Mouse (Mus musculus) intestine, embryonic 16.5 days (tissue): ENCODE data around the gene Lpin2. TPM values are rescaled to one million over a fixed set of nuclear protein-coding genes. Genes with fewer than 3 reads are reported as not detected.
A peak's percentile ranks its signal among the peaks of the same experiment; 100 is the strongest.

ENCODE experiments used
- ATAC-seq: fragments of 200-750 bp; cut with Nextera tagmentation; 2 replicates; pipeline ENCODE4 v1.8.0; 2017; ENCODE audit warnings: moderate TSS enrichment, moderate library complexity
- H3K27ac ChIP-seq: fragments of 300-500 bp; sonication (generic); 2 replicates; pipeline ENCODE4 v1.5.1; 2014; ENCODE audit warnings: mild to moderate bottlenecking, low read length
- H3K27me3 ChIP-seq: fragments of 300-500 bp; sonication (generic); replicated peaks from 2 replicates; pipeline ENCODE4 v1.6.1; 2014; ENCODE audit warnings: low read length, control low read depth, mixed read lengths; ENCODE audit not compliant: control insufficient read depth, insufficient read depth
- H3K36me3 ChIP-seq: fragments of 300-500 bp; sonication (generic); 2 replicates; pipeline ENCODE4 v1.6.1; 2014; ENCODE audit warnings: low read length, control low read depth; ENCODE audit not compliant: control insufficient read depth, insufficient read depth
- H3K4me1 ChIP-seq: fragments of 300-500 bp; sonication (generic); 2 replicates; pipeline ENCODE4 v1.6.1; 2014; ENCODE audit warnings: low read length, control low read depth, mixed read lengths; ENCODE audit not compliant: control insufficient read depth, insufficient read depth
- H3K4me2 ChIP-seq: fragments of 300-500 bp; sonication (generic); 2 replicates; pipeline ENCODE4 v1.6.1; 2014; ENCODE audit warnings: low read depth, low read length, control low read depth
- H3K4me3 ChIP-seq: fragments of 300-500 bp; sonication (generic); 2 replicates; pipeline ENCODE4 v1.5.1; 2014; ENCODE audit warnings: mild to moderate bottlenecking, low read length
- H3K9ac ChIP-seq: fragments of 300-500 bp; sonication (generic); 2 replicates; pipeline ENCODE4 v1.6.1; 2014; ENCODE audit warnings: low read depth, low read length
- H3K9me3 ChIP-seq: fragments of 300-500 bp; sonication (generic); 2 replicates; pipeline ENCODE4 v1.6.1; 2016; ENCODE audit warnings: low read length, control low read depth; ENCODE audit not compliant: control insufficient read depth
- WGBS: fragments of 180-500 bp; shearing (Covaris S2); extraction: QIAGEN DNeasy Blood & Tissue Kit; methylation state at CpG from one replicate; pipeline ENCODE4 v1.1.7; 2014; 5-methylcytosine and 5-hydroxymethylcytosine counted together
- polyA plus RNA-seq: library from polyadenylated mRNA; unstranded; fragments of >200 nt; fragmentation: Nextera tagmentation; extraction: Ambion mirVana; gene quantifications from 2 replicates; pipeline ENCODE4 v1.2.1, GENCODE M21; 2015

The Lpin2 gene
- polyA plus RNA-seq, 1 experiment from 2014 or later, result 22.7 TPM

GRCm38 (mm10) chr17:71144322-71145116 lies 37.8 kb upstream of the Lpin2 start:
- Histone ChIP-seq H3K4me3 (no peak overlapping the region), H3K27ac (no peak overlapping the region), H3K4me2 (no peak overlapping the region), H3K9me3 (no peaks in the 10 kb centered on the region), H3K4me1 (no peaks in the 10 kb centered on the region), H3K9ac (no peak overlapping the region), H3K27me3 (no peaks in the 10 kb centered on the region), H3K36me3 (no peaks in the 10 kb centered on the region)
- no peak for ATAC-seq
- WGBS, result 84% methylated on average over 19 of the region's 19 CpGs

DNA sequence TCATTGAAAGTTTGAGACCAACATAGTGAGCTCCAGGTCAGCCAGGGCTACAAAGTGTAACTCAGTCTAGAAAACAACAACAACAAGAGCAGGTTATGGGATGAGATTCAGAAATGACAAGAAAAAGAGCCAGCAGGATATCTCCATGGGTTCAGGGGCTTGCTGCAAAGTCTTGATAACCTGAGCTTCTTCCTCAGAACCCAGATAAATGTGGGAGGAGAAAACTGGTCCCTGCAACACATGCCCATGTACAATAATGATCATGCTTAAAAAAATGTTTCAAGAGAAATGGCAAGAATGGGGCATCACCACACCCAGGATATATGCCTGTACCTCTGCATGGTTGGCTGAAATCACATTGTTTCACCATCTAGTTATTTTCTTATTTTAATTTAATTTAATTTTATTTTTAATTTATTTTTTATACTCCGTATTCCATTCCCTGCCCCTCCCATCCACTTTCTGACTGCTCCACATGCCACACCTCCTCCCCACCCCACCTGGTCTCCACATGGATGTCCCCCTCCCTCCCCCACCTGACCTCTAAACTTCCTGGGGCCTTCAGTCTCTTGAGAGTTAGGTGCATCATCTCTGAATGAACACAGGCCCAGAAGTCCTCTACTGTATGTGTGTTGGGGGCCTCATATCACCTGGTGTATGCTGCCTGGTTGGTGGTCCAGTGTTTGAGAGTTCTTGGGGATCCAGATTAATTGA lies 37.0 kb upstream of the Lpin2 start:
- WGBS, result 87% methylated on average over 1 of the region's 1 CpGs
- Histone ChIP-seq H3K27ac (no peak overlapping the region), H3K9me3 (no peaks in the 10 kb centered on the region), H3K36me3 (no peaks in the 10 kb centered on the region), H3K9ac (no peak overlapping the region), H3K4me1 (no peaks in the 10 kb centered on the region), H3K4me2 (no peak overlapping the region), H3K4me3 (no peak overlapping the region), H3K27me3 (no peaks in the 10 kb centered on the region)
- ATAC-seq, result no peak

DNA sequence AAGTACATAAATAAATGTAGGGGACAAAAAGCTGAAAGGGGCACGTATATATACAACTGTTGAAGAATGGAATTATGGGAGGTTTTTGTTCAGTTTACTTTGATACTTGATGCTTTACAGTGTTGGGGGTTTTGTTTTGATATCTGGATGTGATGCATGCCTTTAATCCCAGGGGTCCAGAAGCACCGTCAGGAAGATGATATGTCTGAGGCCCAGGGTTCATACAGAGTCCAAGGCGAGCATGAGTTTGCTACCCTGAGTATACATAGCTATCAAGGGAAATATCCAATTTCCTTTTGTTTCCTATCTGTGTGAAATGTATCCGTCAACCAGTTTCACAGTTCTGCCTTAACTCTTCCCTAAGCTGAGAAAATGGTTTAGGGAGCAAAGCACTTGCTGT lies 29.0 kb upstream of the Lpin2 start:
- Histone ChIP-seq H3K4me3 (no peak overlapping the region), H3K27me3 (no peaks in the 10 kb centered on the region), H3K9ac (no peak overlapping the region), H3K4me1 (peaks cover 7% of the 10 kb centered on the region; the same call in 1 of the 2 replicates), H3K36me3 (no peaks in the 10 kb centered on the region), H3K4me2 (no peak overlapping the region), H3K27ac (no peak overlapping the region), H3K9me3 (no peaks in the 10 kb centered on the region)
- ATAC-seq, result no peak
- 47% methylated on average over 4 of the region's 4 CpGs for WGBS

- 36% methylated on average over 1 of the region's 1 CpGs for WGBS
- Histone ChIP-seq H3K4me2 (no peak overlapping the region), H3K9ac (no peak overlapping the region), H3K4me3 (no peak overlapping the region), H3K36me3 (no peaks in the 10 kb centered on the region), H3K27me3 (no peaks in the 10 kb centered on the region), H3K9me3 (no peaks in the 10 kb centered on the region), H3K27ac (no peak overlapping the region), H3K4me1 (peaks cover 14% of the 10 kb centered on the region; the same call in 1 of the 2 replicates)
- ATAC-seq, result no peak
These were observed 27.1 kb upstream of the Lpin2 start for GRCm38 (mm10) chr17:71155271-71155670.

DNA sequence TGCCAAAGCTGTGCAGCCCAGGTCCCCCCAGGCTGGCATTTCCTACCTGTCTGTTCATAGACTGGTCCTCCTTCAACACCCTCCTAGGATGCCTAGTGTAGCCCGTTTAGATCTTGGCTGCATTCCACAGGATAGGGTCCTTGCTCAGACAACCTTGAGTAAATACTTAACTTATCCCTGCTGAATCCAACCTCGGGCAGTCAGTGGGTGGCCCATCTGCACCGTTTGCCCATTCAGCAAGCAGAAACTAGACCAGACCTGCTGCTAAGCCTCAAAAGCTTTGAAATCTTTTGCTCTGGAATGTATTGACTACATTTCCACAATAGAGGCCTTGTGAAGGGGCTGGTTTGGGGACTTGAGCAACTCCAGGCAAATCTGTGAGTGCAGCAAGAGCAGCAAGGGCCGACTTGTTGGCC lies 23.2 kb upstream of the Lpin2 start:
- WGBS, result 11% methylated on average over 4 of the region's 4 CpGs
- no peak overlapping the region for H3K4me2 ChIP-seq
- no peaks in the 10 kb centered on the region for H3K36me3 ChIP-seq
- no peak overlapping the region for H3K9ac ChIP-seq
- no peaks in the 10 kb centered on the region for H3K9me3 ChIP-seq
- no peak overlapping the region for H3K4me3 ChIP-seq
- H3K27ac ChIP-seq, result no peak overlapping the region; the same call in 1 of the 2 replicates
- no peak for ATAC-seq
- peaks cover 14% of the 10 kb centered on the region; the same call in 1 of the 2 replicates for H3K4me1 ChIP-seq
- no peaks in the 10 kb centered on the region for H3K27me3 ChIP-seq

GRCm38 (mm10) chr17:71159720-71160119 lies 22.6 kb upstream of the Lpin2 start:
- Histone ChIP-seq H3K9ac (no peak overlapping the region), H3K27ac (no peak overlapping the region; the same call in 1 of the 2 replicates), H3K36me3 (no peaks in the 10 kb centered on the region), H3K9me3 (no peaks in the 10 kb centered on the region), H3K4me2 (no peak overlapping the region), H3K4me3 (no peak overlapping the region), H3K27me3 (no peaks in the 10 kb centered on the region), H3K4me1 (peaks cover 10% of the 10 kb centered on the region; the same call in 1 of the 2 replicates)
- ATAC-seq, result no peak
- WGBS, result 62% methylated on average over 8 of the region's 8 CpGs

- 92% methylated on average over 8 of the region's 8 CpGs for WGBS
- Histone ChIP-seq H3K27ac (no peak overlapping the region), H3K4me2 (no peak overlapping the region), H3K9ac (no peak overlapping the region), H3K4me1 (peaks cover 8% of the 10 kb centered on the region; the same call in 1 of the 2 replicates), H3K9me3 (no peaks in the 10 kb centered on the region), H3K4me3 (no peak overlapping the region), H3K36me3 (no peaks in the 10 kb centered on the region), H3K27me3 (no peaks in the 10 kb centered on the region)
- ATAC-seq, result no peak
These were observed 21.9 kb upstream of the Lpin2 start for GRCm38 (mm10) chr17:71160244-71160995.

GRCm38 (mm10) chr17:71164991-71165390 lies 17.4 kb upstream of the Lpin2 start:
- H3K27ac ChIP-seq, result no peak overlapping the region
- H3K36me3 ChIP-seq, result no peaks in the 10 kb centered on the region
- H3K27me3 ChIP-seq, result no peaks in the 10 kb centered on the region
- 60% methylated on average over 6 of the region's 6 CpGs for WGBS
- H3K4me1 ChIP-seq, result no peaks in the 10 kb centered on the region
- peak; percentile 40; the same call in 1 of the 2 replicates for ATAC-seq
- no peak overlapping the region for H3K4me3 ChIP-seq
- no peaks in the 10 kb centered on the region for H3K9me3 ChIP-seq
- no peak overlapping the region for H3K9ac ChIP-seq
- H3K4me2 ChIP-seq, result no peak overlapping the region

DNA sequence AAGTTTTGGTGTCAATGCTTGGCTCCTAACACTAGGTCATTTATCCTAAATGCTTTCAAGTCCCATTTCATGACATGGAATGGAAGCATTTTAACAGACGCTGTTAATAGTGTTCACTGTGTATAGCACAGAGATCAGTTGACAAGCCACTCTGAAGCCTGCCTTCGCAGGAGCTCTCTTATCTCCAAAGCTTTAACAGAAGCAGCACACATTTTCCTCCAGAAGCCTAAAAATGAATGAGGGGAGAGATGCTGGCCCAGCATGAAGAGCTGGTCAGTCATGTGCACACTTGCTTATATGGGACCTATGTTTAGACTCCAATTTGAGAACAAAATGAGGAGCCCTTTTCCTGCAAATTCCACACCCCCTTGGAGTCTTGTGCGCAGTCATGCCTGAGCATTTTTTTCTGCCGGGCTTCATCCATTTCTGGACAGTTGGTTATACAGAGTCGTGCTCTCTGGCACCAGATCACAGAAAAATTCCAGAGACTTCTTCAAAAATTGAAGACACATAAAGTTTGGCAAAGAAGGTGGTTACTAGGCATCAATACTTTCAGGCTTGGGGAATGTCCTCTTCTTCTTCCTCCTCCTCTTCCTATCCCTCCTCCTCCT lies 14.1 kb upstream of the Lpin2 start:
- no peaks in the 10 kb centered on the region for H3K9me3 ChIP-seq
- no peak overlapping the region for H3K9ac ChIP-seq
- H3K27me3 ChIP-seq, result no peaks in the 10 kb centered on the region
- H3K4me1 ChIP-seq, result no peaks in the 10 kb centered on the region
- no peak for ATAC-seq
- no peak overlapping the region for H3K27ac ChIP-seq
- no peaks in the 10 kb centered on the region for H3K36me3 ChIP-seq
- no peak overlapping the region for H3K4me3 ChIP-seq
- WGBS, result 62% methylated on average over 5 of the region's 5 CpGs
- no peak overlapping the region for H3K4me2 ChIP-seq
